Mouse (Mus musculus): ENCODE measurements around the gene Ptcra.
"Not testable (repeated sequence)": the region's sequence is repeated elsewhere in the genome, so short reads cannot be mapped to it uniquely, and the experiment has no call there.

Ptcra gene

GRCm38 (mm10) chr17:46763544-46763943 is at the start of gene Ptcra:
TSS of gene Ptcra (minus strand) at chr17:46763712.
- DNase-seq, result no peak

- DNase-seq, result no peak
These were observed 48.9 kb upstream of the Ptcra start for GRCm38 (mm10) chr17:46812442-46812841.

GRCm38 (mm10) chr17:46810672-46811071 is 47.2 kb upstream of the Ptcra start:
- no peak for DNase-seq

GRCm38 (mm10) chr17:46809131-46809830 is 45.8 kb upstream of the Ptcra start:
- no peak for DNase-seq

GRCm38 (mm10) chr17:46808376-46808775 is 44.9 kb upstream of the Ptcra start:
- no peak for DNase-seq

GRCm38 (mm10) chr17:46801761-46802160 is 38.2 kb upstream of the Ptcra start:
- DNase-seq, result no peak

GRCm38 (mm10) chr17:46799680-46800079 is 36.2 kb upstream of the Ptcra start:
- DNase-seq, result no peak

GRCm38 (mm10) chr17:46797386-46797785 is 33.9 kb upstream of the Ptcra start:
- DNase-seq, result no peak

GRCm38 (mm10) chr17:46796743-46797142 is 33.2 kb upstream of the Ptcra start:
- no peak for DNase-seq

- no peak for DNase-seq
These were observed 29.5 kb upstream of the Ptcra start for GRCm38 (mm10) chr17:46792963-46793362.

GRCm38 (mm10) chr17:46787974-46788373 is 24.5 kb upstream of the Ptcra start:
- not testable (repeated sequence) for DNase-seq

- DNase-seq, result no peak
These were observed 23.4 kb upstream of the Ptcra start for GRCm38 (mm10) chr17:46786952-46787351.

- DNase-seq, result no peak
These were observed 19.7 kb upstream of the Ptcra start for GRCm38 (mm10) chr17:46783222-46783565.

GRCm38 (mm10) chr17:46782341-46783221 is 19.1 kb upstream of the Ptcra start, which contains the start of gene Rpl7l1:
TSS of gene Rpl7l1 (minus strand) at chr17:46782672.
- DNase-seq, result peak; percentile 97

GRCm38 (mm10) chr17:46781876-46782275 is 18.4 kb upstream of the Ptcra start:
- no peak for DNase-seq

GRCm38 (mm10) chr17:46776087-46776486 is 12.6 kb upstream of the Ptcra start:
- no peak for DNase-seq

- no peak for DNase-seq
These were observed 11.6 kb upstream of the Ptcra start for GRCm38 (mm10) chr17:46775070-46775469.

- no peak for DNase-seq
These were observed 10.6 kb upstream of the Ptcra start for GRCm38 (mm10) chr17:46774131-46774472.

GRCm38 (mm10) chr17:46773278-46774130 is 10.0 kb upstream of the Ptcra start:
- no peak for DNase-seq

- DNase-seq, result peak; percentile 92
These were observed 9.1 kb upstream of the Ptcra start, which contains the start of gene 2310039H08Rik for GRCm38 (mm10) chr17:46772404-46773277. TSS of gene 2310039H08Rik (plus strand) at chr17:46772635.

- DNase-seq, result no peak
These were observed 8.5 kb upstream of the Ptcra start for GRCm38 (mm10) chr17:46772038-46772403.

GRCm38 (mm10) chr17:46771616-46772015 is 8.1 kb upstream of the Ptcra start:
- no peak for DNase-seq
